In genomic region chr10:108726391-108726790, GRCm38 (mm10) we compare ENCODE assay signal across 28 mouse cellular contexts. TPM values are rescaled to one million over a fixed set of nuclear protein-coding genes. Genes with fewer than 3 reads are reported as not detected.
A peak's percentile ranks its signal among the peaks of the same experiment; 100 is the strongest.
DNase-seq lines count a peak whose midpoint lies in the region; ATAC-seq and TF ChIP-seq lines count a peak whose summit lies in the region.
"Had no signal": no experiment of that assay in that cellular context is flagged by ENCODE, and none has a peak within 500 bp of the region (broad histone marks: within the 10 kb centered on the region; RNA-seq: fewer than 3 reads in every experiment).

No protein-coding gene starts in this region.

- no peak for DNase-seq in frontal cortex, adult 2 months (ENCODE audit: extremely low spot score in 1 of 2, low spot score in 1 of 2)
- no peak for DNase-seq in left cerebral cortex, adult 2 months (ENCODE audit: extremely low spot score in 1 of 2, low spot score in 2 of 2)
- no peak for DNase-seq in left cerebral cortex, adult 11 months (ENCODE audit: low spot score)
- DNase-seq in telencephalon, adult 2 months (ENCODE audit: low read depth, low spot score): peak; percentile 67
- DNase-seq: adrenal gland, adult 8-10 months; adrenal gland, postnatal 14 days; B cell, adult 2 months; cerebellum, adult 11 months; cerebellum, adult 18-20 months; cerebellum, adult 8-10 months; cerebellum, adult 9-11 months; cerebellum, postnatal 14 days; cerebellum, postnatal 36 days; forebrain, postnatal 0 days had no signal

- H3K27ac ChIP-seq in left cerebral cortex, adult 2 months: peak overlapping the region; percentile 47
- H3K27ac ChIP-seq in intestine, embryonic 16.5 days (ENCODE audit: low read length): no peak overlapping the region
- H3K27ac ChIP-seq: embryonic facial prominence, embryonic 10.5 days; embryonic facial prominence, embryonic 12.5 days; forebrain, embryonic 13.5 days; forebrain, embryonic 15.5 days had no signal

- intact Hi-C loops in left cerebral cortex, adult 2 months (cut with DNase I): loop anchor here (10.0 kb wide), 1 partner anchor 272 kb away; no protein-coding TSS in a partner anchor

- no peaks in the 10 kb centered on the region for H3K4me1 ChIP-seq in intestine, embryonic 16.5 days (ENCODE audit: control insufficient read depth, insufficient read depth, low read length)
- H3K4me1 ChIP-seq: embryonic facial prominence, embryonic 10.5 days; embryonic facial prominence, embryonic 12.5 days; forebrain, embryonic 13.5 days; forebrain, embryonic 15.5 days had no signal

- WGBS in intestine, embryonic 16.5 days: 82% methylated on average over 4 of the region's 4 CpGs

- no peak overlapping the region for H3K4me2 ChIP-seq in intestine, embryonic 16.5 days (ENCODE audit: low read depth, low read length)
- H3K4me2 ChIP-seq: embryonic facial prominence, embryonic 12.5 days; forebrain, embryonic 13.5 days; forebrain, embryonic 15.5 days had no signal

- H3K4me3 ChIP-seq in left cerebral cortex, adult 2 months: no peak overlapping the region
- no peak overlapping the region for H3K4me3 ChIP-seq in intestine, embryonic 16.5 days (ENCODE audit: low read length)
- H3K4me3 ChIP-seq: embryonic facial prominence, embryonic 10.5 days; embryonic facial prominence, embryonic 12.5 days; forebrain, embryonic 13.5 days; forebrain, embryonic 15.5 days had no signal

- no peak overlapping the region for H3K9ac ChIP-seq in intestine, embryonic 16.5 days (ENCODE audit: low read depth, low read length)
- H3K9ac ChIP-seq: embryonic facial prominence, embryonic 12.5 days; forebrain, embryonic 13.5 days; forebrain, embryonic 15.5 days; forebrain, postnatal 0 days had no signal

- peak; percentile 49 for ATAC-seq in frontal cortex, adult (ENCODE audit: low TSS enrichment)
- no peak for ATAC-seq in intestine, embryonic 16.5 days
- ATAC-seq: activated CD4-positive, CD25-positive, alpha-beta regulatory T cell, adult 4 months; CD4-positive, CD25-positive, alpha-beta regulatory T cell, adult 4 months; forebrain, embryonic 13.5 days; forebrain, embryonic 15.5 days; forebrain, postnatal 0 days; Patski had no signal

- H3K9me3 ChIP-seq in intestine, embryonic 16.5 days (ENCODE audit: control insufficient read depth, low read length): no peaks in the 10 kb centered on the region
- H3K9me3 ChIP-seq: embryonic facial prominence, embryonic 10.5 days; embryonic facial prominence, embryonic 12.5 days; forebrain, embryonic 13.5 days; forebrain, embryonic 15.5 days; G1E had no signal

- no peak for TF ChIP-seq CTCF in left cerebral cortex, adult 2 months (IDR thresholded peaks at IDR 0.05)

- H3K27me3 ChIP-seq in intestine, embryonic 16.5 days (replicated peaks; ENCODE audit: control insufficient read depth, insufficient read depth, low read length): no peaks in the 10 kb centered on the region
- H3K27me3 ChIP-seq: CH12.LX; embryonic facial prominence, embryonic 12.5 days; forebrain, embryonic 13.5 days; forebrain, embryonic 15.5 days had no signal

- H3K36me3 ChIP-seq in intestine, embryonic 16.5 days (ENCODE audit: control insufficient read depth, insufficient read depth, low read length): no peaks in the 10 kb centered on the region
- H3K36me3 ChIP-seq: embryonic facial prominence, embryonic 10.5 days; embryonic facial prominence, embryonic 12.5 days; forebrain, embryonic 15.5 days; G1E had no signal

RNA-seq across cellular contexts. Expression of gene Gm5136, which starts 26.4 kb away (rescaled TPM):
- polyA plus RNA-seq in frontal cortex, adult 2 months (2012; rRNA removed): 1.5 and 1.7 TPM in 2 replicates
- total RNA-seq in left cerebral cortex, adult 2 months (2021): 1 to 10 TPM; 3.2 to 4.0 TPM
- polyA plus RNA-seq in intestine, embryonic 16.5 days (2015; fragmentation: Nextera tagmentation; extraction: Ambion mirVana): 0.10 TPM in 1 of 2 replicates, not detected in the other
- total RNA-seq: adrenal gland, postnatal 14 days; adrenal gland, postnatal 36 days; CH12.LX; common myeloid progenitor, adult 5-6 weeks had no signal
- polyA plus RNA-seq: activated CD4-positive, CD25-positive, alpha-beta regulatory T cell, adult 4 months; CD4-positive, CD25-positive, alpha-beta regulatory T cell, adult 4 months; embryonic facial prominence, embryonic 10.5 days; embryonic facial prominence, embryonic 12.5 days; embryonic facial prominence, embryonic 14.5 days; G1E; Patski had no signal
